Mouse (Mus musculus): ENCODE data around the gene Mid1. TPM values are rescaled to one million over a fixed set of nuclear protein-coding genes. Genes with fewer than 3 reads are reported as not detected.
"Not testable (repeated sequence)": the region's sequence is repeated elsewhere in the genome, so short reads cannot be mapped to it uniquely, and the experiment has no call there.

Gene Mid1
- polyA plus RNA-seq, 1 experiment from 2014 or later: 4.8 TPM

DNA sequence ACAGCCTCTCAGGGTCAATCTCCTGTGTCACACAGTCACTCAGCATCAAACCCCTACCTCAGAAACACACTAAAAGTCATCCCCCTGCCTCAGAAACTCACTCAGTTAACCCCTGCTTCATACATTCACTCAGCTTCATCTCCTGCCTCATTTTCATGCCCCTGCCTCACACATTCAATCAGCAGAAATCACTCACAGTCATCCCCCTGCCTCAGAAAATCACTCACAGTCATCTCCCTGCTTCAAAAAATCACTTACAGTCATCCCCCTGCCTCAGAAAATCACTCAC, 323.1 kb downstream of the Mid1 start:
- peaks cover 28% of the 10 kb centered on the region for H3K9me3 ChIP-seq (ENCODE audit: control insufficient read depth, low read length)
- not testable (repeated sequence) for H3K27ac ChIP-seq (ENCODE audit: low read length); ATAC-seq (ENCODE audit: low read depth); H3K9ac ChIP-seq (ENCODE audit: low read length); H3K4me1 ChIP-seq (replicated peaks; ENCODE audit: control insufficient read depth, insufficient read depth, low read length); H3K4me3 ChIP-seq (ENCODE audit: low read length); H3K4me2 ChIP-seq (ENCODE audit: low read depth, low read length); H3K27me3 ChIP-seq (ENCODE audit: control insufficient read depth, insufficient read depth, low read depth, low read length)
- H3K36me3 ChIP-seq (ENCODE audit: control insufficient read depth, insufficient read depth, low read length): peaks cover 10% of the 10 kb centered on the region

DNA sequence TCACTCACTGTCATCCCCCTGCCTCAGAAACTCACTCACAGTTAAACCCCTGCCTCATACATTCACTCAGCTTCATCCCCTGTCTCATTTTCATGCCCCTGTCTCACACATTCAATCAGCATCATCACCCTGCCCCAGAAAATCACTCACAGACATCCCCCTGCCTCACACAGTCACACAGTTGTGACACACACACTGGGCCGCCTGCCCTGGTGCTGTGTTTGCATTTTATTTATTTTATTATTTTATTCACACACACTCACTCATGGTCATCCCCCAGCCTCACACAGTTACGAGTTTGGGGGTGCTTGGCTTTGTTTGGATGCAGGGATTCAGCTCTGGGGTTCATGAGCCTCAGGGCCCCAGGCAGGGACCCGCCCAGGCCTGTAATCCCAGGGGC, 323.6 kb downstream of the Mid1 start:
- not testable (repeated sequence) for H3K27me3 ChIP-seq (ENCODE audit: control insufficient read depth, insufficient read depth, low read depth, low read length); H3K4me1 ChIP-seq (replicated peaks; ENCODE audit: control insufficient read depth, insufficient read depth, low read length); H3K9ac ChIP-seq (ENCODE audit: low read length); H3K27ac ChIP-seq (ENCODE audit: low read length); ATAC-seq (ENCODE audit: low read depth); H3K4me2 ChIP-seq (ENCODE audit: low read depth, low read length); H3K4me3 ChIP-seq (ENCODE audit: low read length)
- Histone ChIP-seq H3K36me3 (ENCODE audit: control insufficient read depth, insufficient read depth, low read length) (peaks cover 10% of the 10 kb centered on the region), H3K9me3 (ENCODE audit: control insufficient read depth, low read length) (peaks cover 28% of the 10 kb centered on the region)
- WGBS: 36% methylated on average over 3 of the region's 3 CpGs

DNA sequence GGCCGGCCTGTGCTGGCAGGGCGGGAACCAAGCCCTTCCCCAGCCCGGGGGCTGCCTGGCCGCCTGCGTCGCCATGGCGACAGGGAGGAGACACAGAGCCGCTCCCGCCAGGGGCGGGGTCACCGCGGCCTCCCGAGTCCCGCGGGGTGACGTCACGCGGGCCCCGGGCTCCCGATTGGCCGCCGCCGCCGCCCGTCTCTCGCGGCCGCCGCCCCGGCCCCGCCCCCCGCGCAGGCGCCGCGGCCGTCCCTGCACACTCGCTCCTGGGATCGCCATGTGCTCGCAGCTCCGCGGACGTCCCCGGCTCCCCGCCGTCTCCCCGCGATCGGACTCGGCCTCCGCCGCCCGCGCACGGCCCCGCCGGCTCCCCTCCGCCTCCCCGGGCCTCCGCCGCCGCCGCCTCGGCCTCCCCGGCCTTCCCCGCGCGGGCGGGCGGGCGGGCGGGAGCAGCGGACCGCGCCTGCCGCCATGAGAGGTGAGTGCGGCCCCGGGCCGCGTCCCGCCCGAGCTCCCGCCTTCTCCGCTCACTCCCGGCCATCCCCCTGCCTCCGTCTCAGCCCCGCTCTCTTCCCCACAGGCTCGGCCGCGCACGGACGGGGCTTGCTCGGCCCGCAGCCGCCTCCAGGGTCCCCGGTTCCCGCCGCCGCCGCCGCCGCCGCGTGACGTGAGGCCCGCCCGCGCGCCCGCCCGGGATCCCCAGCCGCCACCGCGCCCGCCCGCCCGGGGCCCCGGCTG, 324.2 kb downstream of the Mid1 start, which contains the start of gene Gm21887:
TSS of gene Gm21887 (plus strand) at position 644 of the 735 bp plus-strand sequence.
- WGBS: 66% methylated on average over 115 of the region's 118 CpGs
- Histone ChIP-seq H3K36me3 (ENCODE audit: control insufficient read depth, insufficient read depth, low read length) (peaks cover 10% of the 10 kb centered on the region), H3K27ac (ENCODE audit: low read length) (peak within 1 kb of the TSS; percentile 67), H3K4me3 (ENCODE audit: low read length) (peak within 1 kb of the TSS; percentile 56), H3K4me2 (ENCODE audit: low read depth, low read length) (peak within 1 kb of the TSS; percentile 36; the same call in 1 of the 2 replicates), H3K9me3 (ENCODE audit: control insufficient read depth, low read length) (peaks cover 28% of the 10 kb centered on the region), H3K9ac (ENCODE audit: low read length) (peak within 1 kb of the TSS; percentile 70)
- H3K27me3 ChIP-seq (ENCODE audit: control insufficient read depth, insufficient read depth, low read depth, low read length); H3K4me1 ChIP-seq (replicated peaks; ENCODE audit: control insufficient read depth, insufficient read depth, low read length): not testable (repeated sequence)
- peak; percentile 89 for ATAC-seq (ENCODE audit: low read depth)

- peak overlapping the region; percentile 70 for H3K9ac ChIP-seq (ENCODE audit: low read length)
- peaks cover 28% of the 10 kb centered on the region for H3K9me3 ChIP-seq (ENCODE audit: control insufficient read depth, low read length)
- not testable (repeated sequence) for H3K4me2 ChIP-seq (ENCODE audit: low read depth, low read length); H3K27me3 ChIP-seq (ENCODE audit: control insufficient read depth, insufficient read depth, low read depth, low read length); H3K4me1 ChIP-seq (replicated peaks; ENCODE audit: control insufficient read depth, insufficient read depth, low read length)
- H3K4me3 ChIP-seq (ENCODE audit: low read length): peak overlapping the region; percentile 56
- peak overlapping the region; percentile 67 for H3K27ac ChIP-seq (ENCODE audit: low read length)
- H3K36me3 ChIP-seq (ENCODE audit: control insufficient read depth, insufficient read depth, low read length): peaks cover 10% of the 10 kb centered on the region
- 54% methylated on average over 25 of the region's 25 CpGs for WGBS
- peak; percentile 97 for ATAC-seq (ENCODE audit: low read depth)
Measured at GRCm38 (mm10) chrX:170009801-170010221, 324.8 kb downstream of the Mid1 start.

DNA sequence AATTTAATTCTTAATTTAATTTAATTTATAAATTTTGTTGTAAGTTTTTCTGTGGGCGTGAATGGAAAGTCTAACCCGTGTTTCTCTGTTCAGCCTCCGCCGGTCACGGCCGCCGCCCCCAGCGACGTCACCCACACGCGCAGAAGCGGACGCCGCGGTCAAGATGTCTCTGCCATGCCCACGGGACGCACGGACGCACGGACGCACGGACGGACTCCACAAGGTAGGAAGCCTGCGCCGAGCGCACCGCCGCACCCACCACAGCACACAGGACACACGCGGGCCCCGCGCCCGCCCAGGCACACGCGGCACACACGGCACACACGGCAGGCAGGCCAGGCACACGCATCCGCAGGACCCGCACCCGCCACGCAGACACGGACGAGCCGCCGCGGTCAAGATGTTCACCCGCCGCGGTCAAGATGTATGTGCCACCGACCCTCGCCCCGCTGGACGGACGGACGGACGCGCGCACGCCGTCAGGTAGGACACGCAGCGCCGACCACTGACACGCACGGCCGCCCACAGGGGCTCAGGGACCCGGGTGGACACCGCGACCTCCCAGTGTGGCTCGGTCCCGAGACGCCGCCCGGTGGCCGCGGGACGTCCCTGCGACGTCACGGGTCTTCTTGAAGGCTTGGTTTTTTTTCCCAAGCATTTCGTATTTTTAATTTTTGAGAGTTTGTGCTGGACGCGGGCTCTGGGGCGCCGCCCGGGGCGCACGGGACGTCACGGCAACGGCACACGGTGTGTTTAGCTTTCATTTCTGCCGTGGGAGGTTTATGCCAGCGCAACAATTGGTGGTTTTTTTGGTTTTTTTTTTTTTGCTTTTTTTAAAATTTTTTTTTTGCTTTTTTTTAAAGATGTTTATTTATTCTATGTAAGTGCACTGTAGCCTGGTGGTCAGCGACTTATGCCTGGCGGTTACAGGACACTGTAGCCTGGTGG, 325.9 kb downstream of the Mid1 start:
- peak; percentile 8 for ATAC-seq (ENCODE audit: low read depth)
- H3K36me3 ChIP-seq (ENCODE audit: control insufficient read depth, insufficient read depth, low read length): peaks cover 10% of the 10 kb centered on the region
- WGBS: 78% methylated on average over 97 of the region's 97 CpGs
- H3K4me2 ChIP-seq (ENCODE audit: low read depth, low read length): peak overlapping the region; percentile 36; the same call in 1 of the 2 replicates
- not testable (repeated sequence) for H3K27me3 ChIP-seq (ENCODE audit: control insufficient read depth, insufficient read depth, low read depth, low read length); H3K9ac ChIP-seq (ENCODE audit: low read length); H3K27ac ChIP-seq (ENCODE audit: low read length); H3K4me1 ChIP-seq (replicated peaks; ENCODE audit: control insufficient read depth, insufficient read depth, low read length)
- H3K9me3 ChIP-seq (ENCODE audit: control insufficient read depth, low read length): peaks cover 28% of the 10 kb centered on the region
- peak overlapping the region; percentile 36 for H3K4me3 ChIP-seq (ENCODE audit: low read length)

- peaks cover 28% of the 10 kb centered on the region for H3K9me3 ChIP-seq (ENCODE audit: control insufficient read depth, low read length)
- H3K27me3 ChIP-seq (ENCODE audit: control insufficient read depth, insufficient read depth, low read depth, low read length); H3K4me1 ChIP-seq (replicated peaks; ENCODE audit: control insufficient read depth, insufficient read depth, low read length); ATAC-seq (ENCODE audit: low read depth); H3K4me3 ChIP-seq (ENCODE audit: low read length); H3K27ac ChIP-seq (ENCODE audit: low read length); H3K4me2 ChIP-seq (ENCODE audit: low read depth, low read length); H3K9ac ChIP-seq (ENCODE audit: low read length): not testable (repeated sequence)
- WGBS: 100% methylated on average over 1 of the region's 10 CpGs
- H3K36me3 ChIP-seq (ENCODE audit: control insufficient read depth, insufficient read depth, low read length): peaks cover 10% of the 10 kb centered on the region
Measured at GRCm38 (mm10) chrX:170011529-170011879, 326.5 kb downstream of the Mid1 start.

GRCm38 (mm10) chrX:170013421-170013820, 328.4 kb downstream of the Mid1 start:
- not testable (repeated sequence) for H3K27me3 ChIP-seq (ENCODE audit: control insufficient read depth, insufficient read depth, low read depth, low read length); H3K4me1 ChIP-seq (replicated peaks; ENCODE audit: control insufficient read depth, insufficient read depth, low read length); H3K9ac ChIP-seq (ENCODE audit: low read length); ATAC-seq (ENCODE audit: low read depth); H3K4me2 ChIP-seq (ENCODE audit: low read depth, low read length); H3K4me3 ChIP-seq (ENCODE audit: low read length); H3K27ac ChIP-seq (ENCODE audit: low read length)
- no CpG with 5 or more reads among the region's 13 CpGs for WGBS
- H3K36me3 ChIP-seq (ENCODE audit: control insufficient read depth, insufficient read depth, low read length): peaks cover 18% of the 10 kb centered on the region
- H3K9me3 ChIP-seq (ENCODE audit: control insufficient read depth, low read length): peaks cover 27% of the 10 kb centered on the region

DNA sequence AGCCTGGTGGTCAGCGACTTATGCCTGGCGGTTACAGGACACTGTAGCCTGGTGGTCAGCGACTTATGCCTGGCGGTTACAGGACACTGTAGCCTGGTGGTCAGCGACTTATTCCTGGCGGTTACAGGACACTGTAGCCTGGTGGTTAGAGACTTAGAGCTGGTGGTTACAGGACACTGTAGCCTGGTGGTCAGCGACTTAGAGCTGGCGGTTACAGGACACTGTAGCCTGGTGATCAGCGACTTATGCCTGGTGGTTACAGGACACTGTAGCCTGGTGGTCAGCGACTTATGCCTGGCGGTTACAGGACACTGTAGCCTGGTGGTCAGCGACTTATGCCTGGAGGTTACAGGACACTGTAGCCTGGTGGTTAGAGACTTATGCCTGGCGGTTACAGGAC, 329.0 kb downstream of the Mid1 start:
- not testable (repeated sequence) for H3K4me2 ChIP-seq (ENCODE audit: low read depth, low read length); H3K9ac ChIP-seq (ENCODE audit: low read length); H3K27ac ChIP-seq (ENCODE audit: low read length); H3K27me3 ChIP-seq (ENCODE audit: control insufficient read depth, insufficient read depth, low read depth, low read length); ATAC-seq (ENCODE audit: low read depth); H3K4me1 ChIP-seq (replicated peaks; ENCODE audit: control insufficient read depth, insufficient read depth, low read length); H3K4me3 ChIP-seq (ENCODE audit: low read length)
- Histone ChIP-seq H3K36me3 (ENCODE audit: control insufficient read depth, insufficient read depth, low read length) (peaks cover 24% of the 10 kb centered on the region), H3K9me3 (ENCODE audit: control insufficient read depth, low read length) (peaks cover 29% of the 10 kb centered on the region)
- 82% methylated on average over 2 of the region's 13 CpGs for WGBS

DNA sequence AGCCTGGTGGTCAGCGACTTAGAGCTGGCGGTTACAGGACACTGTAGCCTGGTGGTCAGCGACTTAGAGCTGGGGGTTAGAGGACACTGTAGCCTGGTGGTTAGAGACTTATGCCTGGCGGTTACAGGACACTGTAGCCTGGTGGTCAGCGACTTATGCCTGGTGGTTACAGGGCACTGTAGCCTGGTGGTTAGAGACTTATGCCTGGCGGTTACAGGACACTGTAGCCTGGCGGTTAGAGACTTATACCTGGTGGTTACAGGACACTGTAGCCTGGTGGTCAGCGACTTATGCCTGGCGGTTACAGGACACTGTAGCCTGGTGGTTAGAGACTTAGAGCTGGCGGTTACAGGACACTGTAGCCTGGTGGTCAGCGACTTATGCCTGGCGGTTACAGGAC, 330.9 kb downstream of the Mid1 start:
- H3K4me1 ChIP-seq (replicated peaks; ENCODE audit: control insufficient read depth, insufficient read depth, low read length); ATAC-seq (ENCODE audit: low read depth); H3K4me3 ChIP-seq (ENCODE audit: low read length); H3K4me2 ChIP-seq (ENCODE audit: low read depth, low read length); H3K9ac ChIP-seq (ENCODE audit: low read length); H3K27me3 ChIP-seq (ENCODE audit: control insufficient read depth, insufficient read depth, low read depth, low read length); H3K27ac ChIP-seq (ENCODE audit: low read length): not testable (repeated sequence)
- Histone ChIP-seq H3K9me3 (ENCODE audit: control insufficient read depth, low read length) (peaks cover 19% of the 10 kb centered on the region), H3K36me3 (ENCODE audit: control insufficient read depth, insufficient read depth, low read length) (peaks cover 34% of the 10 kb centered on the region)
- WGBS: 84% methylated on average over 10 of the region's 12 CpGs
